Comparison of ENCODE assay signal across 8 mouse cellular contexts in the genomic region with DNA sequence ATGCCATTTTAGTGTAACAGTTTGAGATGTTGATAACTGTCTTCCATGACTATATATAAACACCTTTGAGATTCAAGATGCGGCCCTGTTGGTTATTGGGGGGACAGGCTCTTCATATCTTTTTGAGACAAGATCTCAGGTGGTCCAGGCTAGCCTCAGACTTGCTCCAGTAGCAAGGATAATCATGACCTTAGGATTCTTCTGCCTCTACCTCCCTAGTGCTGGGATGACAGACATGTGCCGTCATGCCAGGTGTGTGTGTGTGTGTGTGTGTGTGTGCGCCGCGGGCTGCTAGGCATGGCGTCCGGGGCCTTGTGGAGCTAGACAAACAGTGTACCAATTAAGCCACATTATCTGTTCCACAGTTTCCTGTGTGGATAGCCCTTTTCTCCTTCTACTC. TPM values are rescaled to one million over a fixed set of nuclear protein-coding genes. Genes with fewer than 3 reads are reported as not detected.
DNase-seq lines count a peak whose midpoint lies in the region; ATAC-seq and TF ChIP-seq lines count a peak whose summit lies in the region.

No protein-coding gene starts in this region.

- no peak for TF ChIP-seq POLR2A in embryonic fibroblast, embryonic 13.5 days (IDR thresholded peaks at IDR 0.05; ENCODE audit: low read depth, low read length)

- no peak for DNase-seq in lung, postnatal 25 days (ENCODE audit: low spot score)
- DNase-seq in limb, embryonic 11.5 days (ENCODE audit: low spot score): no peak
- DNase-seq in right cerebral cortex, postnatal 4 days: no peak
- DNase-seq in testis, postnatal 14 days (ENCODE audit: low spot score): no peak
- no peak for DNase-seq in embryo, embryonic 10.5 days (ENCODE audit: low spot score)

- TF ChIP-seq CTCF in embryonic fibroblast, embryonic 13.5 days (IDR thresholded peaks at IDR 0.05; ENCODE audit: borderline replicate concordance, insufficient read depth, low read length): no peak

- no peak for ATAC-seq in lung, embryonic 15.5 days (ENCODE audit: borderline replicate concordance, extremely low read depth, low FRiP score, low TSS enrichment)
- no peak for ATAC-seq in limb, embryonic 11.5 days (ENCODE audit: insufficient number of reproducible peaks, low FRiP score, low TSS enrichment, low read depth)
- no peak for ATAC-seq in stomach, embryonic 14.5 days (ENCODE audit: insufficient number of reproducible peaks, insufficient read depth, low FRiP score, low read depth)

- H3K27ac ChIP-seq in lung, embryonic 15.5 days: no peak overlapping the region
- no peak overlapping the region for H3K27ac ChIP-seq in embryonic fibroblast, embryonic 13.5 days (ENCODE audit: insufficient read depth, low read length)
- H3K27ac ChIP-seq in limb, embryonic 11.5 days (replicated peaks; ENCODE audit: low read depth, low read length): no peak overlapping the region
- H3K27ac ChIP-seq in stomach, embryonic 14.5 days (ENCODE audit: low read length): no peak overlapping the region

- H3K4me1 ChIP-seq in lung, embryonic 15.5 days: peaks cover 6% of the 10 kb centered on the region
- peaks cover 10% of the 10 kb centered on the region; the same call in 1 of the 2 replicates for H3K4me1 ChIP-seq in embryonic fibroblast, embryonic 13.5 days (ENCODE audit: control insufficient read depth, insufficient read depth, low read length)
- peaks cover 5% of the 10 kb centered on the region for H3K4me1 ChIP-seq in limb, embryonic 11.5 days (ENCODE audit: control insufficient read depth, insufficient read depth, low read length)
- peaks cover 5% of the 10 kb centered on the region; the same call in 1 of the 2 replicates for H3K4me1 ChIP-seq in stomach, embryonic 14.5 days (ENCODE audit: control insufficient read depth, insufficient read depth, low read length)

- H3K4me2 ChIP-seq in lung, embryonic 15.5 days: peak overlapping the region; percentile 60
- peak overlapping the region; percentile 20; the same call in 1 of the 2 replicates for H3K4me2 ChIP-seq in limb, embryonic 11.5 days (ENCODE audit: low read depth, severe bottlenecking)
- peak overlapping the region; percentile 56; the same call in 1 of the 2 replicates for H3K4me2 ChIP-seq in stomach, embryonic 14.5 days (replicated peaks; ENCODE audit: low read depth, low read length)

- peak overlapping the region; percentile 64; the same call in 1 of the 2 replicates for H3K4me3 ChIP-seq in lung, embryonic 15.5 days
- H3K4me3 ChIP-seq in embryonic fibroblast, embryonic 13.5 days (ENCODE audit: insufficient read depth, low read length): peak overlapping the region; percentile 49
- H3K4me3 ChIP-seq in limb, embryonic 11.5 days (ENCODE audit: low read depth, low read length): peak overlapping the region; percentile 68; the same call in 1 of the 2 replicates
- peak overlapping the region; percentile 79; the same call in 1 of the 2 replicates for H3K4me3 ChIP-seq in stomach, embryonic 14.5 days (ENCODE audit: low read depth, low read length)

- no peaks in the 10 kb centered on the region for H3K9me3 ChIP-seq in lung, embryonic 15.5 days
- H3K9me3 ChIP-seq in limb, embryonic 11.5 days (ENCODE audit: control insufficient read depth, low read length): no peaks in the 10 kb centered on the region
- no peaks in the 10 kb centered on the region for H3K9me3 ChIP-seq in stomach, embryonic 14.5 days (ENCODE audit: control insufficient read depth, low read depth, low read length)

- H3K36me3 ChIP-seq in lung, embryonic 15.5 days: peaks cover 33% of the 10 kb centered on the region
- no peaks in the 10 kb centered on the region; the same call in 1 of the 2 replicates for H3K36me3 ChIP-seq in limb, embryonic 11.5 days (ENCODE audit: control insufficient read depth, insufficient read depth, low read length)
- peaks cover 25% of the 10 kb centered on the region; the same call in 1 of the 2 replicates for H3K36me3 ChIP-seq in stomach, embryonic 14.5 days (ENCODE audit: control insufficient read depth, insufficient read depth, low read length)

- 71% methylated on average over 7 of the region's 7 CpGs for WGBS in lung, embryonic 15.5 days
- WGBS in limb, embryonic 11.5 days: 88% methylated on average over 7 of the region's 7 CpGs
- 74% methylated on average over 7 of the region's 7 CpGs for WGBS in stomach, embryonic 14.5 days

- no peak overlapping the region for H3K9ac ChIP-seq in lung, embryonic 15.5 days
- no peak overlapping the region for H3K9ac ChIP-seq in limb, embryonic 11.5 days (ENCODE audit: low read length)
- H3K9ac ChIP-seq in stomach, embryonic 14.5 days (replicated peaks; ENCODE audit: low read depth, low read length): no peak overlapping the region

- H3K27me3 ChIP-seq in lung, embryonic 15.5 days: no peaks in the 10 kb centered on the region
- no peaks in the 10 kb centered on the region for H3K27me3 ChIP-seq in limb, embryonic 11.5 days (ENCODE audit: control insufficient read depth, insufficient read depth, low read length)
- no peaks in the 10 kb centered on the region for H3K27me3 ChIP-seq in stomach, embryonic 14.5 days (ENCODE audit: control insufficient read depth, insufficient read depth, low read length)

RNA-seq across cellular contexts. Expression of a gene that starts 1.3 kb away (rescaled TPM):
- 23.5 and 23.8 TPM in 2 replicates for polyA plus RNA-seq in lung, embryonic 15.5 days (2015; fragmentation: Nextera tagmentation; extraction: Ambion mirVana)
- 77.8 and 107 TPM in 2 replicates for polyA plus RNA-seq in embryonic fibroblast, embryonic 13.5 days (2011; ENCODE audit: insufficient read length, low read depth, missing spikeins)
- 27.1 and 35.6 TPM in 2 replicates for polyA plus RNA-seq in limb, embryonic 11.5 days (2014; fragmentation: Nextera tagmentation; extraction: Ambion mirVana)
- polyA plus RNA-seq in stomach, embryonic 14.5 days (2014; fragmentation: Nextera tagmentation; extraction: Ambion mirVana): 30.3 and 32.3 TPM in 2 replicates

RNA-seq across cellular contexts. Expression of a gene that starts 36.6 kb away (rescaled TPM):
- 42.7 and 42.9 TPM in 2 replicates for polyA plus RNA-seq in lung, embryonic 15.5 days (2015; fragmentation: Nextera tagmentation; extraction: Ambion mirVana)
- 45.0 and 71.6 TPM in 2 replicates for polyA plus RNA-seq in embryonic fibroblast, embryonic 13.5 days (2011; ENCODE audit: insufficient read length, low read depth, missing spikeins)
- 58.3 and 59.5 TPM in 2 replicates for polyA plus RNA-seq in limb, embryonic 11.5 days (2014; fragmentation: Nextera tagmentation; extraction: Ambion mirVana)
- polyA plus RNA-seq in stomach, embryonic 14.5 days (2014; fragmentation: Nextera tagmentation; extraction: Ambion mirVana): 61.7 and 63.2 TPM in 2 replicates

RNA-seq across cellular contexts. Expression of a gene that starts 51.4 kb away (rescaled TPM):
- 39.9 and 45.1 TPM in 2 replicates for polyA plus RNA-seq in lung, embryonic 15.5 days (2015; fragmentation: Nextera tagmentation; extraction: Ambion mirVana)
- polyA plus RNA-seq in embryonic fibroblast, embryonic 13.5 days (2011; ENCODE audit: insufficient read length, low read depth, missing spikeins): 28.3 and 28.6 TPM in 2 replicates
- polyA plus RNA-seq in limb, embryonic 11.5 days (2014; fragmentation: Nextera tagmentation; extraction: Ambion mirVana): 50.5 and 52.2 TPM in 2 replicates
- polyA plus RNA-seq in stomach, embryonic 14.5 days (2014; fragmentation: Nextera tagmentation; extraction: Ambion mirVana): 36.8 and 40.7 TPM in 2 replicates
